Comparison of ENCODE assay signal across 8 mouse cellular contexts in the genomic region with DNA sequence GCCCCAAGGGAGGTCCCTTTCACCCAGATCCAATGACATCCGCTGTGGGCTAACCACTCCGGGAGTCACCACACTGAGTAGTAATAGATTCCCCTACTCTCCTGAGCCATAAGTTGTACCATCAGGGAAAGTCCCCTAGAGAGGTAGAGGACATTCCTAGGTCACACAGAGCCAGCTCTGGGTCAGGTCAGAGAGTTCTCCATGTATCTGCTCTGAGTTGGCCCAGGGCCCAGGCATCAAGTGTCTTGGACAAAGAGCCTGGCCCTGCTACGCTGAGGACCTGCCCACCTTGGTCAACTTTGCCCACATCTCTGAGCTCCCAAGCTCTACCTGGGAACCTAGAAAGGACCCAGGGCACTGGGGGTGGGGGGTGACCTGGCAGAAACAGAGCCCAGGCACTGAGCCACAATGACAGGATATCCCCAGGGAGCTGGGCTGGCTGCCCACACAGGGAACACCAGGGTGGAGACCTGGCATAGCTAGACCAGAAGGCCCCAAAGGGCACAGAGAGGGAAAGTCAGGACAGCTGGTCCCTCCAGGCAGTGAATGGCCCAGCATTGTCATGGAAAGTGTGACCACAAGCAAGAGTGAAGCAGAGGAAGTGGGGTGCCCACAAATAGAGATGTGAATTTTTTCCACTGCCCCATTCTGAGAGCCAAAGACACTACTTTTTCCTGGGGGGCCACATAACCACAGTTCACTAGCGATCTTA.
DNase-seq lines count a peak whose midpoint lies in the region.

No protein-coding gene starts in this region.

- DNase-seq in thymus, postnatal 14 days, result peak; percentile 41
- DNase-seq in thymus, postnatal 10 days (ENCODE audit: low spot score in 2 of 2), result no peak
- DNase-seq in cerebellum, postnatal 36 days, result peak; percentile 46 to 55
- peak; percentile 77 to 81 for DNase-seq in kidney, adult 8-10 months
- peak; percentile 47 to 64 for DNase-seq in natural killer cell, adult 2 months (ENCODE audit: low spot score in 2 of 2)
- no peak for DNase-seq in neural tube, embryonic 10.5 days (ENCODE audit: extremely low spot score, low spot score)
- DNase-seq in yolk sac, embryonic 10.5 days (ENCODE audit: low spot score), result no peak
- DNase-seq in thymus, postnatal 4 days, result no peak

Comparison
In these comparisons a context has a peak if more than half of its experiments do, and no peak if none do; other contexts are left out.
1. DNase-seq: peak in thymus, postnatal 14 days (single experiment), cerebellum, postnatal 36 days (2 of 2), kidney, adult 8-10 months (2 of 2) and natural killer cell, adult 2 months (2 of 2); none in thymus, postnatal 10 days (0 of 2), neural tube, embryonic 10.5 days (single experiment), yolk sac, embryonic 10.5 days (single experiment) and thymus, postnatal 4 days (single experiment).